Mouse (Mus musculus): Measurements from ENCODE around the gene Nfkbib. TPM values are rescaled to one million over a fixed set of nuclear protein-coding genes. Genes with fewer than 3 reads are reported as not detected.

The Nfkbib gene
- polyA plus RNA-seq, 1 experiment from 2014 or later = 29.5 TPM

DNA sequence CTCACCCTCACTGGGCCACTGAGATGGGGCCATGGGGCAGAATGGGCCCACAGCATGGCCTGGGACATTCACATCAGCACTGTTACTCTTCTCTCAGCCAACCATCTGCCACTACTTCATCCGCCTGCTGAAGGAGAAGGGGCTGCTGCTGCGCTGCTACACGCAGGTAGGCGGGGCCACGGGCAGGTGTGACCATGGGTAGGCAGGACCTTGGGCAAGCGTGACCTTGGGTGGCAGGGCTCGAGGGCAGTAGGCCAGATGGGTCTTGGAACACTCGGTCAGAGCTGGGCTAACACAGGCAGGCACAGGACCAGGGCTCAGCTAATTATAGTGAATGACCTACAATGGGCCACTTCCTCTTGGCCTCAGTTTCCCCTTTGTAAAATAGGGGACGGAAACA lies 11.5 kb upstream of the Nfkbib start:
- 84% methylated on average over 9 of the region's 9 CpGs for WGBS
- no peak for ATAC-seq (ENCODE audit: insufficient number of reproducible peaks, insufficient read depth, low FRiP score, low read depth)
- H3K4me1 ChIP-seq (ENCODE audit: control insufficient read depth in 2 of 2, insufficient read depth in 2 of 2, low read length in 2 of 2) = peaks cover 8 to 16% of the 10 kb centered on the region in 2 experiments

DNA sequence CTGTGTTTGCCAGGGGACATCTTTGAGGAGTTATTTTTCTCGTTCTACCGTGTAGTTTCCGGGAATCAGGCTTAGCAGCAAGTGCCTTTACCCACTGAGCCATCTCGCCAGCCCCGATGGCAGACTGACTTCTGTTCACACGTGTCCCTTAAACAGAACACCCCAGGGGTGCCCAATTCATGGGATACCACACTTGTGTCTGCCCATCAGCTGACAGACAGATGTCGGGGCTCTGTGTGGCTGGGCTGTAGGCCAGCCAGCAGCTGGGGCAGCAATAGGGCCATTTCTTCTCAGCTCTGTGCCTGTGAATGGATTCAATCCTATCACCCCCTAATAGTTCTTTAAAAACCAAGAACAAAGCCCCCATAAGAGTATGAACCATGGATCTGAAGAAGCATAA lies 7.8 kb upstream of the Nfkbib start:
- Histone ChIP-seq H3K36me3 (ENCODE audit: control insufficient read depth, insufficient read depth, low read length) (peaks cover 20% of the 10 kb centered on the region), H3K9ac (ENCODE audit: low read length) (no peak overlapping the region), H3K9me3 (ENCODE audit: control insufficient read depth, low read length) (no peaks in the 10 kb centered on the region), H3K27me3 (ENCODE audit: control insufficient read depth, insufficient read depth, low read length) (no peaks in the 10 kb centered on the region), H3K27ac (replicated peaks in 1 of 2; ENCODE audit: control insufficient read depth in 1 of 2, insufficient read depth in 1 of 2, low read depth in 2 of 2, low read length in 2 of 2) (no peak overlapping the region), H3K4me1 (ENCODE audit: control insufficient read depth in 2 of 2, insufficient read depth in 2 of 2, low read length in 2 of 2) (peaks cover 2 to 4% of the 10 kb centered on the region in 2 experiments), H3K4me2 (ENCODE audit: low read length) (no peak overlapping the region), H3K4me3 (ENCODE audit: control insufficient read depth in 1 of 2, insufficient read depth in 1 of 2, low read depth in 1 of 2, low read length in 2 of 2) (no peak overlapping the region)
- 84% methylated on average over 7 of the region's 7 CpGs for WGBS
- ATAC-seq (ENCODE audit: insufficient number of reproducible peaks, insufficient read depth, low FRiP score, low read depth) = no peak

More for the DNA sequence above, 11.5 kb upstream of the Nfkbib start:
- Histone ChIP-seq H3K4me3 (ENCODE audit: control insufficient read depth in 1 of 2, insufficient read depth in 1 of 2, low read depth in 1 of 2, low read length in 2 of 2) (no peak overlapping the region), H3K36me3 (ENCODE audit: control insufficient read depth, insufficient read depth, low read length) (peaks cover 27% of the 10 kb centered on the region), H3K27me3 (ENCODE audit: control insufficient read depth, insufficient read depth, low read length) (no peaks in the 10 kb centered on the region), H3K9me3 (ENCODE audit: control insufficient read depth, low read length) (no peaks in the 10 kb centered on the region), H3K4me2 (ENCODE audit: low read length) (no peak overlapping the region), H3K27ac (replicated peaks in 1 of 2; ENCODE audit: control insufficient read depth in 1 of 2, insufficient read depth in 1 of 2, low read depth in 2 of 2, low read length in 2 of 2) (no peak overlapping the region), H3K9ac (ENCODE audit: low read length) (no peak overlapping the region)

DNA sequence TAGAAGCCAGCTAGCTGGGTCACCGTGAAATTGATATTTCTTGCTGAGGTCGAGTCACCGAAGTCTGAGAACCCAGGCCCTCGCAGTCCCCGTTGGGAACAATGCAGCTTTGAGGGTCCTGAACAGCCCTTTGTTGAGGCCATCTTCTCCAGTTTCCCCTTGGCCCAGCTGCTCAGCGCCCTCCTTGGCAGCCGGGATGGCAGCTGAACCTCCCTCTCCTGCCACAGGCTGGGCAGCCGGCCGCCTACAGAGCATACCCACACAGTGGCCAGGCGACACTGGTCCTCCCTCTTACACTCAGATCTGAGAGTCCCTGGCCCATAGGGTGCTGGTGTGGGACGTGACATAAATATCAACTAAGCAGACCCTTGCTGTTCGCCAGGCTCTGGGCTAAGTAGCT lies 6.9 kb upstream of the Nfkbib start:
- H3K9me3 ChIP-seq (ENCODE audit: control insufficient read depth, low read length) = no peaks in the 10 kb centered on the region
- H3K4me2 ChIP-seq (ENCODE audit: low read length) = no peak overlapping the region
- 80% methylated on average over 12 of the region's 12 CpGs for WGBS
- H3K9ac ChIP-seq (ENCODE audit: low read length) = no peak overlapping the region
- peaks cover 16% of the 10 kb centered on the region for H3K36me3 ChIP-seq (ENCODE audit: control insufficient read depth, insufficient read depth, low read length)
- H3K27me3 ChIP-seq (ENCODE audit: control insufficient read depth, insufficient read depth, low read length) = no peaks in the 10 kb centered on the region
- H3K4me3 ChIP-seq (ENCODE audit: control insufficient read depth in 1 of 2, insufficient read depth in 1 of 2, low read depth in 1 of 2, low read length in 2 of 2) = no peak overlapping the region
- no peak for ATAC-seq (ENCODE audit: insufficient number of reproducible peaks, insufficient read depth, low FRiP score, low read depth)
- H3K27ac ChIP-seq (replicated peaks in 1 of 2; ENCODE audit: control insufficient read depth in 1 of 2, insufficient read depth in 1 of 2, low read depth in 2 of 2, low read length in 2 of 2) = no peak overlapping the region
- peaks cover 2 to 3% of the 10 kb centered on the region in 2 experiments; a peak in 1 of 4 replicates for H3K4me1 ChIP-seq (ENCODE audit: control insufficient read depth in 2 of 2, insufficient read depth in 2 of 2, low read length in 2 of 2)

DNA sequence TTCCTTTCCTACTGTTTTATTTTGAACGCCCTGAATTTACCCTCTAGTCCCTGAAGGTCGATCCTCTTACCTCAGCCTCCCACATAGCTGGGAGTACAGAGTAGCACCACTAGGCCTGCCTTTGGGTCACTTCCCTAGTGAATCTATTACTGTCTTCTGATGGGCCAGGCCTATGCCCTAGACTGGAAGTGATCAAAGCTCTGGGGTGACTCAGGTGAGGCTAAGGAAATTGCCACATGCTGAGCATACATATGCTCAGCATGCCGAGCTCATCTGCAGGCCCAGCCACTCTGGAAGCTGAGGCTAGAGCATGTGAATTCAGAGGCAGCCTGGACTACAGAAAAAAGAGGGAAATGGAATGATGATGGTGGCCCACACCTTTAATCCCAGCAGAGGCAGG lies 5.9 kb upstream of the Nfkbib start:
- Histone ChIP-seq H3K9ac (ENCODE audit: low read length) (peak overlapping the region; percentile 4; the same call in 1 of the 2 replicates), H3K27ac (replicated peaks in 1 of 2; ENCODE audit: control insufficient read depth in 1 of 2, insufficient read depth in 1 of 2, low read depth in 2 of 2, low read length in 2 of 2) (no peak overlapping the region), H3K36me3 (ENCODE audit: control insufficient read depth, insufficient read depth, low read length) (peaks cover 16% of the 10 kb centered on the region), H3K27me3 (ENCODE audit: control insufficient read depth, insufficient read depth, low read length) (no peaks in the 10 kb centered on the region), H3K9me3 (ENCODE audit: control insufficient read depth, low read length) (no peaks in the 10 kb centered on the region), H3K4me1 (ENCODE audit: control insufficient read depth in 2 of 2, insufficient read depth in 2 of 2, low read length in 2 of 2) (peaks cover 2 to 3% of the 10 kb centered on the region in 2 experiments; a peak in 1 of 4 replicates), H3K4me3 (ENCODE audit: control insufficient read depth in 1 of 2, insufficient read depth in 1 of 2, low read depth in 1 of 2, low read length in 2 of 2) (no peak overlapping the region), H3K4me2 (ENCODE audit: low read length) (no peak overlapping the region)
- ATAC-seq (ENCODE audit: insufficient number of reproducible peaks, insufficient read depth, low FRiP score, low read depth) = no peak
- 46% methylated on average over 3 of the region's 3 CpGs for WGBS

DNA sequence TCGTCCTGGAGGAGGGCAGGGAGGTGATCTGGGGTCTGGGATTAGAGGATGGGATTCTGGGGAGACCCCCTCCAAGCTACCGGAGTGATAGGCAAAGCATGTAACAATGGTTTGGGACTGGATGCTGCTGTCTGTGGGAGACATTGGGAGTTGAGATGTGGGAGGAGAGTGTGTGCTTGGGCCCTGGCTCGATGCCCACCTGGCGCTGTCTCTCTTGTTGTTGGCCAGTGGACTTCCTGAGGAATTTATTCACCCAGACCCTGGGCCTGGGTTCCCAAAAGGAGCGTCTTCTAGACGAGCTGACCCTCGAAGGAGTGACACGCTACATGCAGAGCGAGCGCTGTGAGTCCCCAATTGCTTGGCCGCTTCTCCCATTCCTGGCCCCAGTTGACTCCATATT lies 4.6 kb upstream of the Nfkbib start:
- Histone ChIP-seq H3K27me3 (ENCODE audit: control insufficient read depth, insufficient read depth, low read length) (no peaks in the 10 kb centered on the region), H3K9me3 (ENCODE audit: control insufficient read depth, low read length) (no peaks in the 10 kb centered on the region), H3K4me3 (ENCODE audit: control insufficient read depth in 1 of 2, insufficient read depth in 1 of 2, low read depth in 1 of 2, low read length in 2 of 2) (no peak overlapping the region), H3K4me2 (ENCODE audit: low read length) (no peak overlapping the region), H3K4me1 (ENCODE audit: control insufficient read depth in 2 of 2, insufficient read depth in 2 of 2, low read length in 2 of 2) (peaks cover 7 to 11% of the 10 kb centered on the region in 2 experiments), H3K36me3 (ENCODE audit: control insufficient read depth, insufficient read depth, low read length) (peaks cover 11% of the 10 kb centered on the region), H3K27ac (replicated peaks in 1 of 2; ENCODE audit: control insufficient read depth in 1 of 2, insufficient read depth in 1 of 2, low read depth in 2 of 2, low read length in 2 of 2) (no peak overlapping the region), H3K9ac (ENCODE audit: low read length) (no peak overlapping the region)
- WGBS = 84% methylated on average over 11 of the region's 11 CpGs
- no peak for ATAC-seq (ENCODE audit: insufficient number of reproducible peaks, insufficient read depth, low FRiP score, low read depth)

DNA sequence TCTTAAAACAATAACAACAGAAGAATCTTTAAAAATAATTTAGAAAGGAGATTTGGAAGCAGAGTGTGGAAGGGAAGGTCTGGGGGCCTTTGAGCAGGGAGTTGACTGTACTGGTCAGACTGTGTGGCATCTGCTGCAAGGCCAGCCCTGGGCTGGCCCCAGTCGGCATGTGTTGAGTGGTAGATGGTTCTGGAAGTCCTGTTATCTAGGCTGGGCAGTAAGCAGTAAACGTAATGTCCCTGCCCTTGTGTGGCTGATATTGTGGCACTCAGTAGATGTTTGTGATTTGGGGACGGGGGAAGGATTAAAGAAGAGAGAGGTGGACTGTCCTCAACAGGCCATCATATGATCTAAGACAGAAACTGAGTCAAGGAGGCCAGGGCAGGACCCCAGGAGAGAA lies 3.0 kb upstream of the Nfkbib start:
- no peak for ATAC-seq (ENCODE audit: insufficient number of reproducible peaks, insufficient read depth, low FRiP score, low read depth)
- Histone ChIP-seq H3K4me3 (ENCODE audit: control insufficient read depth in 1 of 2, insufficient read depth in 1 of 2, low read depth in 1 of 2, low read length in 2 of 2) (no peak overlapping the region), H3K27ac (replicated peaks in 1 of 2; ENCODE audit: control insufficient read depth in 1 of 2, insufficient read depth in 1 of 2, low read depth in 2 of 2, low read length in 2 of 2) (no peak overlapping the region), H3K36me3 (ENCODE audit: control insufficient read depth, insufficient read depth, low read length) (peaks cover 8% of the 10 kb centered on the region; the same call in 1 of the 2 replicates), H3K4me2 (ENCODE audit: low read length) (no peak overlapping the region), H3K9ac (ENCODE audit: low read length) (no peak overlapping the region), H3K27me3 (ENCODE audit: control insufficient read depth, insufficient read depth, low read length) (no peaks in the 10 kb centered on the region), H3K4me1 (ENCODE audit: control insufficient read depth in 2 of 2, insufficient read depth in 2 of 2, low read length in 2 of 2) (peaks cover 9 to 18% of the 10 kb centered on the region in 2 experiments), H3K9me3 (ENCODE audit: control insufficient read depth, low read length) (no peaks in the 10 kb centered on the region)
- 62% methylated on average over 3 of the region's 3 CpGs for WGBS

DNA sequence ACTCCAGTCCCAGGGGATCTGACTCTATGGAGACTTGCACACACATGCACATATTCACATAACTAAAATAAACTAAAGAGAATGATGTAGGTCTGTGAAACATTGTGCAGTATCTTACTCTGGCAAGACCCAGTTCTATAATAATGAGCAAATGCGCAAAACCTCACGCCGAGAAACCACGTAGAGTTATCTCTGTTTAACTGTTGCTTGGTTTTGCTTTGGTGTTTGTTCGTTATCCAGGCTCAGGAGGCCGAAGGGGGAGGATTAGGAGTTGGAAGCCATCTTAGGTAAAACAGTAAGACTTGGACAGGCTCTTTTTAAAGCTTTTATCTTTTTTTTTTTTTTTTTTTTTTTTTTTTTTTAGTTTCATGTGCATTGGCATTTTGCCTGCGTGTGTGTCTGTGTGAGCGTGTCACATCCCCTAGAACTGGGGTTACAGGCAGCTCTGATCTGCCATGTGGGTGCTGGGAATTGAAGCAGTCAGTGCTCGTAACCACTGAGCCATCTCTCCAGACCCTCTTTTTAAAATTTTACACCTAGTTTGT lies 2.2 kb upstream of the Nfkbib start:
- Histone ChIP-seq H3K36me3 (ENCODE audit: control insufficient read depth, insufficient read depth, low read length) (peaks cover 8% of the 10 kb centered on the region; the same call in 1 of the 2 replicates), H3K27me3 (ENCODE audit: control insufficient read depth, insufficient read depth, low read length) (no peaks in the 10 kb centered on the region), H3K4me3 (ENCODE audit: control insufficient read depth in 1 of 2, insufficient read depth in 1 of 2, low read depth in 1 of 2, low read length in 2 of 2) (no peak overlapping the region), H3K9me3 (ENCODE audit: control insufficient read depth, low read length) (no peaks in the 10 kb centered on the region), H3K9ac (ENCODE audit: low read length) (no peak overlapping the region), H3K4me2 (ENCODE audit: low read length) (no peak overlapping the region), H3K4me1 (ENCODE audit: control insufficient read depth in 2 of 2, insufficient read depth in 2 of 2, low read length in 2 of 2) (peaks cover 9 to 19% of the 10 kb centered on the region in 2 experiments), H3K27ac (replicated peaks in 1 of 2; ENCODE audit: control insufficient read depth in 1 of 2, insufficient read depth in 1 of 2, low read depth in 2 of 2, low read length in 2 of 2) (no peak overlapping the region)
- ATAC-seq (ENCODE audit: insufficient number of reproducible peaks, insufficient read depth, low FRiP score, low read depth) = no peak
- 90% methylated on average over 9 of the region's 9 CpGs for WGBS

DNA sequence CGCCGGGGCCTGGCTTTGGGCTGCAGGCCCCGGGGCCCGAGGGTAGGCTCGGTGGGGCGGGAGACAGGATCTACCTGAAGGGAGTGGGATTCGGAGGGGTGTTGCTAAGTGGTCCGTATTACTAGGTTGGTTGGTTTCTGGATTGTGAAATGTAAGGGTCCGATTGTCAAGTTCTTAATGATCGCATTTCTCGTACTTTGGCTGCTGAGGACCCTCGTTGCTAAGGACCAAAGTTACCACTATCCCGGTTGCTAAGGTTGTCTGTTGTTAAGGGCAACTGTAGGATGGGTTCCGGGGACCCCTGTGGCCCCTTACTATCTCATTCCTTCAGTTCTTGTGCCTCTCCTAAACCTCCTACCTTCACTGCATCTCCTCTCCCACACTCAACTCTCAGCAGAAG lies 402 bp downstream of the Nfkbib start:
- peak overlapping the region; percentile 77 for H3K9ac ChIP-seq (ENCODE audit: low read length)
- H3K27ac ChIP-seq (replicated peaks in 1 of 2; ENCODE audit: control insufficient read depth in 1 of 2, insufficient read depth in 1 of 2, low read depth in 2 of 2, low read length in 2 of 2) = no peak overlapping the region
- peaks cover 8 to 16% of the 10 kb centered on the region in 2 experiments for H3K4me1 ChIP-seq (ENCODE audit: control insufficient read depth in 2 of 2, insufficient read depth in 2 of 2, low read length in 2 of 2)
- H3K27me3 ChIP-seq (ENCODE audit: control insufficient read depth, insufficient read depth, low read length) = no peaks in the 10 kb centered on the region
- H3K9me3 ChIP-seq (ENCODE audit: control insufficient read depth, low read length) = no peaks in the 10 kb centered on the region
- H3K4me2 ChIP-seq (ENCODE audit: low read length) = peak overlapping the region; percentile 66
- H3K4me3 ChIP-seq (ENCODE audit: control insufficient read depth in 1 of 2, insufficient read depth in 1 of 2, low read depth in 1 of 2, low read length in 2 of 2) = peak overlapping the region; percentile 53 to 75
- H3K36me3 ChIP-seq (ENCODE audit: control insufficient read depth, insufficient read depth, low read length) = peaks cover 9% of the 10 kb centered on the region
- no peak for ATAC-seq (ENCODE audit: insufficient number of reproducible peaks, insufficient read depth, low FRiP score, low read depth)
- 5% methylated on average over 14 of the region's 14 CpGs for WGBS
